Mouse (Mus musculus): ENCODE results near the gene Samhd1.

- TF ChIP-seq EP300 (IDR thresholded peaks at IDR 0.05; ENCODE audit: low read depth) (no peak), CTCF (IDR thresholded peaks at IDR 0.05; ENCODE audit: low read depth) (no peak)
Observed at GRCm38 (mm10) chr2:157057186-157057585, 77.9 kb downstream of the Samhd1 start.

Measured in heart, postnatal 0 days (tissue).